Mouse (Mus musculus) heart, postnatal 0 days (tissue): Measurements from ENCODE around the gene Pax7. TPM values are rescaled to one million over a fixed set of nuclear protein-coding genes. Genes with fewer than 3 reads are reported as not detected.

Source experiments
- ATAC-seq: fragments of 200-750 bp; cut with Nextera tagmentation; 2 replicates; pipeline ENCODE4 v1.8.0; 2017; ENCODE audit warnings: low read depth, moderate number of reproducible peaks, moderate library complexity; ENCODE audit not compliant: insufficient read depth
- DNase-seq: peaks from one replicate; pipeline ENCODE4 v3.0.0-alpha.2; 2016; ENCODE audit warnings: low spot score
- H3K27ac ChIP-seq: fragments of 300-500 bp; sonication (generic); 2 replicates; pipeline ENCODE4 v1.5.1; 2014; ENCODE audit warnings: low read depth, mild to moderate bottlenecking
- H3K27me3 ChIP-seq: fragments of 300-500 bp; sonication (generic); 2 replicates; pipeline ENCODE4 v1.6.1; 2014; ENCODE audit warnings: low read length, mixed read lengths; ENCODE audit not compliant: control insufficient read depth, insufficient read depth
- H3K36me3 ChIP-seq: fragments of 300-500 bp; sonication (generic); replicated peaks from 2 replicates; pipeline ENCODE4 v1.6.1; 2014; ENCODE audit warnings: low read length, mixed read lengths; ENCODE audit not compliant: control insufficient read depth, insufficient read depth
- H3K4me1 ChIP-seq: fragments of 300-500 bp; sonication (generic); 2 replicates; pipeline ENCODE4 v1.6.1; 2014; ENCODE audit warnings: antibody characterized with exemption; ENCODE audit not compliant: control insufficient read depth, insufficient read depth
- H3K4me2 ChIP-seq: fragments of 300-500 bp; sonication (generic); 2 replicates; pipeline ENCODE4 v1.6.1; 2014; ENCODE audit warnings: low read depth, mild to moderate bottlenecking, low read length, moderate library complexity
- H3K4me3 ChIP-seq: fragments of 300-500 bp; sonication (generic); 2 replicates; pipeline ENCODE4 v1.5.1; 2014; ENCODE audit warnings: low read depth, low read length
- H3K9ac ChIP-seq: fragments of 300-500 bp; sonication (generic); replicated peaks from 2 replicates; pipeline ENCODE4 v1.6.1; 2014; ENCODE audit warnings: low read depth, low read length, mixed read lengths
- H3K9me3 ChIP-seq: fragments of 300-500 bp; sonication (generic); replicated peaks from 2 replicates; pipeline ENCODE4 v1.6.1; 2016; ENCODE audit warnings: low read length; ENCODE audit not compliant: control insufficient read depth
- CTCF ChIP-seq: IDR thresholded peaks from 2 replicates; pipeline ENCODE4 v1.5.1; 2016; ENCODE audit warnings: antibody characterized with exemption, control low read depth, low read depth
- EP300 ChIP-seq: IDR thresholded peaks from 2 replicates; pipeline ENCODE4 v1.6.1; 2016; ENCODE audit warnings: antibody characterized with exemption, low read depth
- WGBS: fragments of 180-500 bp; shearing (Covaris S2); extraction: QIAGEN DNeasy Blood & Tissue Kit; methylation state at CpG from one replicate; pipeline ENCODE4 v1.1.7; 2014; 5-methylcytosine and 5-hydroxymethylcytosine counted together
- polyA plus RNA-seq: library from polyadenylated mRNA; unstranded; fragments of >200 nt; fragmentation: Nextera tagmentation; extraction: Ambion mirVana; gene quantifications from 2 replicates; pipeline ENCODE4 v1.2.1, GENCODE M21; 2015
- total RNA-seq: library from RNA; depleted of rRNA; stranded (reverse); fragments of >200 nt; gene quantifications from 2 replicates; pipeline ENCODE4 v1.2.3, GENCODE M21; 2014; ENCODE audit warnings: low replicate concordance

Pax7 gene
- total and polyA plus RNA-seq, 2 experiments from 2014 or later, result not detected

DNA sequence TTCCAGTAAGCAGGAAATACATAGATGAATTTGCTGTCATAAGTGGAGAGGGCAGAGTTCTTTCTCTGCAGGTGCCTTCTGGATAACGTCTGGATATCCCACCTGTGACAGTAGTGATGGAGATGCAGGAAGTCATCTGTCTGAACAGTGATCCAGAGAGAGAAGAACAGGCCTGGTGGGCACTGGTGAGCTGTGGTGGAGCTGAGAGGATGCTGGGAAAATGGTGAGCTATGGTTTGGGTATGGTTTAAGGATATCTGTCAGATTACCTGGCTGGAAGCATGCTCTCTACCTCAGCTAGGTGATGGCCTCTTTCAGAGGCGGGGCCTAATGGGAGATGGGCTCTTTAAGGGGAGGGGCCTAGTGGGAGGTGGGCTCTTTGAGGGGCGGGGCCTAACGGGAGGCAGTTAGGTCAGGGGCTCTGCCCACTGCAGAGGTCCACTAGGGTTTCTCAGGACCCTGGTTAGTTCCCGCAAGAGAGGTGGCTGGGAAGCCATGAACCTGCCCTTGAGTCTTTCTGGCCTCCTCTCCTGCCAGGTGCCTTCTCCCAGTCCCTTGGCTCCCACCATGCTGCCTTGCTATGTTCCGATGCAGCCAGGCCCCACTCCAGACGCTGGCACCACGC is 17.3 kb upstream of the Pax7 start:
- TF ChIP-seq CTCF (no peak), EP300 (no peak)
- H3K36me3 ChIP-seq, result no peaks in the 10 kb centered on the region
- no peak overlapping the region for H3K27ac ChIP-seq
- H3K4me3 ChIP-seq, result no peak overlapping the region
- no peaks in the 10 kb centered on the region for H3K4me1 ChIP-seq
- ATAC-seq (no peak), DNase-seq (no peak)
- no peak overlapping the region for H3K9ac ChIP-seq
- 14% methylated on average over 8 of the region's 8 CpGs for WGBS
- H3K4me2 ChIP-seq, result no peak overlapping the region
- peaks cover 87% of the 10 kb centered on the region for H3K27me3 ChIP-seq
- no peaks in the 10 kb centered on the region for H3K9me3 ChIP-seq

DNA sequence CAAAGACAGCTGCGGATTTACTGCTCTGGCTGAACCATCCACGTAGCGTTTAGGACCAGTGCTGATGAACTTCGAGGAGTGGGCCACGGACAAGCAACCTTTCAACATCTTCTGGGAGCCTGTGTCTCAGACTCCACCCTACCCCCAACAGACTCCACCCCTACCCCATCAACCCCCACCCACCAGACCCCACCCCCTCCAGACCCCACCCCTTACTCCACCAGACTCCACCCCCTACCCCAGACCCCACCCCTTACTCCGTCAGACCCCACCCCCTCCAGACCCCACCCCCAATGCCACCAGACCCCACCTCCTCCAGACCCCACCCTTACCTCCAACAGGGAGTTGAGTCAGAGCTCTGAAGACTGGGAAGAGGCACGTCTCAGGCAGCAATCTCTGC is 10.1 kb upstream of the Pax7 start:
- Histone ChIP-seq H3K4me2 (no peak overlapping the region), H3K9me3 (no peaks in the 10 kb centered on the region), H3K27me3 (peaks cover 79% of the 10 kb centered on the region), H3K9ac (no peak overlapping the region), H3K4me1 (no peaks in the 10 kb centered on the region), H3K36me3 (no peaks in the 10 kb centered on the region), H3K27ac (no peak overlapping the region), H3K4me3 (no peak overlapping the region)
- WGBS, result 18% methylated on average over 7 of the region's 7 CpGs
- no peak for DNase-seq
- TF ChIP-seq CTCF (no peak), EP300 (no peak)
- no peak for ATAC-seq

DNA sequence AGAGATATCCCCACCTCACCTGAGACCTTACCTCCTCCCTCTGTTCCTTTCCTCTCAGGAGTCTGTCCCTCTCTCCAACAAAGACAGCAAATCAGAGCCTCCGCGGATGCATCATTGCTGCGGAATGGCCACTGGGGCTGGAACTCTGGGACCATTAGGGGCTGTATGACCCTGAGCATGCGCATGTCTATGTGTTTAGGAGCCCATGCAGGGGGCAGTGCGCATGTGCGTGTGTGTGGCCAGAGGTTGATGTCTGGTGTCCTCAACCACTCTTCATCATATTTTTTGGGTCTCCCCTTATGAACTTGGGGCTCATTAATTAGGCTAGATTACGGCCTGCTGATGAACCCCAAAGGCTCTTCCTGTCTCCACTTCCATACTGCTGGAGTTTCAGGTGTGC is 9.6 kb upstream of the Pax7 start:
- H3K4me1 ChIP-seq, result no peaks in the 10 kb centered on the region
- peaks cover 80% of the 10 kb centered on the region for H3K27me3 ChIP-seq
- no peaks in the 10 kb centered on the region for H3K36me3 ChIP-seq
- TF ChIP-seq EP300, result no peak
- no peak for TF ChIP-seq CTCF
- no peak overlapping the region for H3K4me3 ChIP-seq
- H3K27ac ChIP-seq, result no peak overlapping the region
- no peak overlapping the region for H3K9ac ChIP-seq
- no peak overlapping the region for H3K4me2 ChIP-seq
- ATAC-seq (no peak), DNase-seq (no peak)
- no peaks in the 10 kb centered on the region for H3K9me3 ChIP-seq
- 73% methylated on average over 7 of the region's 7 CpGs for WGBS

DNA sequence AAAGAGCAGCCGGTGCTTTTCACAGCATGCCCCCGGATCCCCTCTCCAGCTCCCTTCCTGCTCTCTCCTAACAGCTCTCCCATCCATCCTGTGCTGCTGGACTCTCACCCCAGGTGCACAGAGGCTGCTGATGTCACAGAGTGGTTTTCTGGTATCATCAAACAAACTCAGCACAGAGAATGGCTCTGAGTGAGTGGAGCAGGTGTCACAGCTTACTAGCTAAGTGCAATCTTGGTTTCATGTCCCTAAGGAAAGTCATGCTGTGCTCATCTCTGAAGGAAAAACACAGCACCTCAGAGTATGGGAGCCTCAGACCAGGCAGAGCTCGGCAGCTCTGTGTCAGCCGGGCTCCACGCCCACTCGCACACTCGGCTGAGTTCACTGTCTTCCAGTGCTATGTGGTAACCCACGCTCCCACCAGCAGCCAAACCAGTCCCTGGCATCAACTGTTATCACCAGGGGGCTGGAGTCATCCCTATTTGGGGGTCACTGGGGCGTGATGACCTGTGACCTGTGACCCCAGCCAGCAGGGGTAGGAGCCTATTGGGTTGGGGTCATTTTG is 7.7 kb upstream of the Pax7 start:
- H3K4me2 ChIP-seq, result no peak overlapping the region
- WGBS, result 59% methylated on average over 9 of the region's 9 CpGs
- no peaks in the 10 kb centered on the region for H3K36me3 ChIP-seq
- H3K9ac ChIP-seq, result no peak overlapping the region
- H3K9me3 ChIP-seq, result no peaks in the 10 kb centered on the region
- no peaks in the 10 kb centered on the region for H3K4me1 ChIP-seq
- peaks cover 85% of the 10 kb centered on the region for H3K27me3 ChIP-seq
- H3K27ac ChIP-seq, result no peak overlapping the region
- no peak overlapping the region for H3K4me3 ChIP-seq
- ATAC-seq (no peak), DNase-seq (no peak)
- TF ChIP-seq CTCF, result no peak
- TF ChIP-seq EP300, result no peak

DNA sequence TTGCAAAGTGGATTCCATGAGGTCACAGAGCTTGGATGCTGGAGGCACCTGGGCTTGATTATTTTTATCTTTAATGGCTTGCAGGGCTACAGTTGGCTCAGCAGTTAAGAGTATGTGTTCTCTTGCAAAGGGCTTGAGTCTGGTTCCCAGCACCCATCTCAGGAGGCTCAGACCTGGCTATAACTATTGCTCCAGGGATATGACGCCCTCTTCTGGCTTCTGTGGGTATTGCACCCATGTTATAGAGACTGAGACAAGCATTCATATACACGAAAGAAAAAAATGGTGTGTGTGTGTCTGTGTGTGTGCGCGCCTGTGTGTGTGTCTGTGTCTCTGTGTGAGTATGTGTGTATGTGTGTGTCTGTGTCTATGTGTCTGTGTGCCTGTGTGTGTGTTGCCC is 7.1 kb upstream of the Pax7 start:
- 72% methylated on average over 4 of the region's 4 CpGs for WGBS
- no peak for ATAC-seq

DNA sequence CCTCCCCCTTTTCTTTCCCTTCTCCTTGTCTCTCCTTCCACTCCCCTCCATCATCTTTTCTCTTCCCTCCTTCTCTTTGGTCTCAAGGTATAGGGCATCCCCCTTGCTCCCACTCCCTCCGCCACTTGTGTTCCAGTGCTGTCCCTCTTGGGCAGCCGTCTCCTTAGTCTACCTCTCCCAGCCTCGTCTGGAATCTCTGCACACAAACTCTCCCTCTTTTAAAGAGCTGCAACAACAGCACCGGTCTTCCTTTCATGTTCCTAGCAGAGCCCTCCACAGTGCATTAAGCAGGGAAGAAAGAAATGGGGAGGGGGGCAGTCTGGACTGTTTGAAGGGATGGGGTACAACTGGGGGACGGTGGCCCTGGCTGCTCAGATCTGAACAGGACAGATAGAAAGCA is 3.4 kb upstream of the Pax7 start:
- H3K9me3 ChIP-seq, result no peaks in the 10 kb centered on the region
- H3K4me3 ChIP-seq, result no peak overlapping the region
- no peak for ATAC-seq
- H3K4me1 ChIP-seq, result no peaks in the 10 kb centered on the region
- H3K27me3 ChIP-seq, result peaks cover 97% of the 10 kb centered on the region
- H3K27ac ChIP-seq, result no peak overlapping the region
- no peak overlapping the region for H3K9ac ChIP-seq
- H3K4me2 ChIP-seq, result no peak overlapping the region
- DNase-seq, result no peak
- no peaks in the 10 kb centered on the region for H3K36me3 ChIP-seq
- TF ChIP-seq EP300 (no peak), CTCF (no peak)
- 5% methylated on average over 5 of the region's 5 CpGs for WGBS

More for the DNA sequence above, 7.1 kb upstream of the Pax7 start:
- H3K9ac ChIP-seq, result no peak overlapping the region
- no peaks in the 10 kb centered on the region for H3K9me3 ChIP-seq
- DNase-seq, result no peak
- H3K4me2 ChIP-seq, result no peak overlapping the region
- no peak overlapping the region for H3K4me3 ChIP-seq
- no peak for TF ChIP-seq CTCF
- H3K36me3 ChIP-seq, result no peaks in the 10 kb centered on the region
- no peaks in the 10 kb centered on the region for H3K4me1 ChIP-seq
- H3K27ac ChIP-seq, result no peak overlapping the region
- H3K27me3 ChIP-seq, result peaks cover 87% of the 10 kb centered on the region
